Mouse (Mus musculus) heart, postnatal 0 days (tissue): ENCODE measurements around the gene Slc5a6. TPM values are rescaled to one million over a fixed set of nuclear protein-coding genes. Genes with fewer than 3 reads are reported as not detected.

Experiments used
- ATAC-seq: fragments of 200-750 bp; cut with Nextera tagmentation; 2 replicates; pipeline ENCODE4 v1.8.0; 2017; ENCODE audit warnings: low read depth, moderate number of reproducible peaks, moderate library complexity; ENCODE audit not compliant: insufficient read depth
- DNase-seq: peaks from one replicate; pipeline ENCODE4 v3.0.0-alpha.2; 2016; ENCODE audit warnings: low spot score
- H3K27ac ChIP-seq: fragments of 300-500 bp; sonication (generic); 2 replicates; pipeline ENCODE4 v1.5.1; 2014; ENCODE audit warnings: low read depth, mild to moderate bottlenecking
- H3K27me3 ChIP-seq: fragments of 300-500 bp; sonication (generic); 2 replicates; pipeline ENCODE4 v1.6.1; 2014; ENCODE audit warnings: low read length, mixed read lengths; ENCODE audit not compliant: control insufficient read depth, insufficient read depth
- H3K36me3 ChIP-seq: fragments of 300-500 bp; sonication (generic); replicated peaks from 2 replicates; pipeline ENCODE4 v1.6.1; 2014; ENCODE audit warnings: low read length, mixed read lengths; ENCODE audit not compliant: control insufficient read depth, insufficient read depth
- H3K4me1 ChIP-seq: fragments of 300-500 bp; sonication (generic); 2 replicates; pipeline ENCODE4 v1.6.1; 2014; ENCODE audit warnings: antibody characterized with exemption; ENCODE audit not compliant: control insufficient read depth, insufficient read depth
- H3K4me2 ChIP-seq: fragments of 300-500 bp; sonication (generic); 2 replicates; pipeline ENCODE4 v1.6.1; 2014; ENCODE audit warnings: low read depth, mild to moderate bottlenecking, low read length, moderate library complexity
- H3K4me3 ChIP-seq: fragments of 300-500 bp; sonication (generic); 2 replicates; pipeline ENCODE4 v1.5.1; 2014; ENCODE audit warnings: low read depth, low read length
- H3K9ac ChIP-seq: fragments of 300-500 bp; sonication (generic); replicated peaks from 2 replicates; pipeline ENCODE4 v1.6.1; 2014; ENCODE audit warnings: low read depth, low read length, mixed read lengths
- H3K9me3 ChIP-seq: fragments of 300-500 bp; sonication (generic); replicated peaks from 2 replicates; pipeline ENCODE4 v1.6.1; 2016; ENCODE audit warnings: low read length; ENCODE audit not compliant: control insufficient read depth
- CTCF ChIP-seq: IDR thresholded peaks from 2 replicates; pipeline ENCODE4 v1.5.1; 2016; ENCODE audit warnings: antibody characterized with exemption, control low read depth, low read depth
- EP300 ChIP-seq: IDR thresholded peaks from 2 replicates; pipeline ENCODE4 v1.6.1; 2016; ENCODE audit warnings: antibody characterized with exemption, low read depth
- WGBS: fragments of 180-500 bp; shearing (Covaris S2); extraction: QIAGEN DNeasy Blood & Tissue Kit; methylation state at CpG from one replicate; pipeline ENCODE4 v1.1.7; 2014; 5-methylcytosine and 5-hydroxymethylcytosine counted together
- polyA plus RNA-seq: library from polyadenylated mRNA; unstranded; fragments of >200 nt; fragmentation: Nextera tagmentation; extraction: Ambion mirVana; gene quantifications from 2 replicates; pipeline ENCODE4 v1.2.1, GENCODE M21; 2015
- total RNA-seq: library from RNA; depleted of rRNA; stranded (reverse); fragments of >200 nt; gene quantifications from 2 replicates; pipeline ENCODE4 v1.2.3, GENCODE M21; 2014; ENCODE audit warnings: low replicate concordance; rRNA removed

Slc5a6 gene
- total and polyA plus RNA-seq, 2 experiments from 2014 or later, result 5.2 to 7.7 TPM

GRCm38 (mm10) chr5:30999324-30999723, 49.4 kb downstream of the Slc5a6 start:
- no peak for TF ChIP-seq CTCF
- no peak for TF ChIP-seq EP300
- Histone ChIP-seq H3K27me3 (no peaks in the 10 kb centered on the region), H3K4me1 (no peaks in the 10 kb centered on the region), H3K36me3 (no peaks in the 10 kb centered on the region), H3K27ac (no peak overlapping the region), H3K4me2 (no peak overlapping the region), H3K4me3 (no peak overlapping the region), H3K9me3 (no peaks in the 10 kb centered on the region), H3K9ac (no peak overlapping the region)
- 78% methylated on average over 5 of the region's 5 CpGs for WGBS
- no peak for ATAC-seq
- DNase-seq, result no peak

GRCm38 (mm10) chr5:30998306-30998705, 50.4 kb downstream of the Slc5a6 start:
- Histone ChIP-seq H3K27me3 (no peaks in the 10 kb centered on the region), H3K9me3 (no peaks in the 10 kb centered on the region), H3K4me2 (no peak overlapping the region), H3K4me3 (no peak overlapping the region), H3K4me1 (no peaks in the 10 kb centered on the region), H3K36me3 (no peaks in the 10 kb centered on the region), H3K27ac (no peak overlapping the region), H3K9ac (no peak overlapping the region)
- ATAC-seq (peak; percentile 43; the same call in 1 of the 2 replicates), DNase-seq (peak; percentile 37)
- TF ChIP-seq CTCF, result peak; percentile 76
- TF ChIP-seq EP300, result no peak
- WGBS, result 33% methylated on average over 5 of the region's 5 CpGs

GRCm38 (mm10) chr5:30994910-30995635, 53.7 kb downstream of the Slc5a6 start:
- Histone ChIP-seq H3K27ac (peak overlapping the region; percentile 33; the same call in 1 of the 2 replicates), H3K36me3 (no peaks in the 10 kb centered on the region), H3K27me3 (no peaks in the 10 kb centered on the region), H3K9ac (no peak overlapping the region), H3K4me2 (no peak overlapping the region), H3K4me1 (no peaks in the 10 kb centered on the region), H3K9me3 (no peaks in the 10 kb centered on the region), H3K4me3 (no peak overlapping the region)
- DNase-seq (no peak), ATAC-seq (peak; percentile 36)
- TF ChIP-seq CTCF, result no peak
- TF ChIP-seq EP300, result no peak
- WGBS, result 28% methylated on average over 11 of the region's 11 CpGs

GRCm38 (mm10) chr5:30994074-30994473, 54.6 kb downstream of the Slc5a6 start:
- WGBS, result 70% methylated on average over 3 of the region's 3 CpGs
- Histone ChIP-seq H3K27ac (no peak overlapping the region), H3K9me3 (no peaks in the 10 kb centered on the region), H3K4me1 (no peaks in the 10 kb centered on the region), H3K4me3 (no peak overlapping the region), H3K36me3 (no peaks in the 10 kb centered on the region), H3K27me3 (no peaks in the 10 kb centered on the region), H3K4me2 (no peak overlapping the region), H3K9ac (no peak overlapping the region)
- no peak for ATAC-seq
- DNase-seq, result no peak
- TF ChIP-seq EP300, result no peak
- no peak for TF ChIP-seq CTCF

- Histone ChIP-seq H3K4me1 (no peaks in the 10 kb centered on the region), H3K27ac (no peak overlapping the region), H3K9ac (no peak overlapping the region), H3K36me3 (no peaks in the 10 kb centered on the region), H3K9me3 (no peaks in the 10 kb centered on the region), H3K4me2 (no peak overlapping the region), H3K27me3 (no peaks in the 10 kb centered on the region), H3K4me3 (no peak overlapping the region)
- 71% methylated on average over 5 of the region's 5 CpGs for WGBS
- no peak for TF ChIP-seq EP300
- ATAC-seq (no peak), DNase-seq (no peak)
Measured at GRCm38 (mm10) chr5:30992980-30993676, 55.6 kb downstream of the Slc5a6 start.

Other genes starting within 250 kb of the Slc5a6 start
- 5.3 and 11.9 TPM in 2 replicates for gene Mapre3, start 234.3 kb downstream of the Slc5a6 start, total RNA-seq
- gene Mapre3, start 234.3 kb downstream of the Slc5a6 start, polyA plus RNA-seq, result 15.8 TPM in 2 replicates
- gene Tmem214, start 180.9 kb downstream of the Slc5a6 start, total RNA-seq, result 58.8 and 70.6 TPM in 2 replicates
- gene Tmem214, start 180.9 kb downstream of the Slc5a6 start, polyA plus RNA-seq, result 48.0 and 49.6 TPM in 2 replicates
- gene Agbl5, start 160.2 kb downstream of the Slc5a6 start, total RNA-seq, result 18.1 and 28.2 TPM in 2 replicates
- gene Agbl5, start 160.2 kb downstream of the Slc5a6 start, polyA plus RNA-seq, result 4.2 and 4.9 TPM in 2 replicates
- gene Ost4, start 141.1 kb downstream of the Slc5a6 start, total RNA-seq, result 201 and 280 TPM in 2 replicates
- gene Ost4, start 141.1 kb downstream of the Slc5a6 start, polyA plus RNA-seq, result 334 and 356 TPM in 2 replicates
- gene Emilin1, start 135.5 kb downstream of the Slc5a6 start, total RNA-seq, result 63.5 and 64.5 TPM in 2 replicates
- gene Emilin1, start 135.5 kb downstream of the Slc5a6 start, polyA plus RNA-seq, result 68.3 and 70.4 TPM in 2 replicates
- gene Khk, start 127.5 kb downstream of the Slc5a6 start, total RNA-seq, result 11.8 and 15.0 TPM in 2 replicates
- 16.2 and 18.5 TPM in 2 replicates for gene Khk, start 127.5 kb downstream of the Slc5a6 start, polyA plus RNA-seq
- gene Cgref1, start 103.3 kb downstream of the Slc5a6 start, total RNA-seq, result 0.77 and 3.0 TPM in 2 replicates
- 1.1 and 1.2 TPM in 2 replicates for gene Cgref1, start 103.3 kb downstream of the Slc5a6 start, polyA plus RNA-seq
- 20.8 and 40.0 TPM in 2 replicates for gene Preb, start 88.6 kb downstream of the Slc5a6 start, total RNA-seq
- gene Preb, start 88.6 kb downstream of the Slc5a6 start, polyA plus RNA-seq, result 54.3 and 64.3 TPM in 2 replicates
- gene Tcf23, start 80.3 kb downstream of the Slc5a6 start, total RNA-seq, result not detected in 2 replicates
- 0.15 and 0.21 TPM in 2 replicates for gene Tcf23, start 80.3 kb downstream of the Slc5a6 start, polyA plus RNA-seq
- gene Atraid, start 612 bp downstream of the Slc5a6 start, total RNA-seq, result 141 and 177 TPM in 2 replicates
- 166 and 176 TPM in 2 replicates for gene Atraid, start 612 bp downstream of the Slc5a6 start, polyA plus RNA-seq
- 24.6 and 74.6 TPM in 2 replicates for gene Cad, start 5.9 kb upstream of the Slc5a6 start, total RNA-seq
- 5.4 and 5.7 TPM in 2 replicates for gene Cad, start 5.9 kb upstream of the Slc5a6 start, polyA plus RNA-seq
- not detected in 2 replicates for gene Dnajc5g, start 57.4 kb upstream of the Slc5a6 start, total RNA-seq
- gene Dnajc5g, start 57.4 kb upstream of the Slc5a6 start, polyA plus RNA-seq, result not detected in 2 replicates
- gene Slc30a3, start 59.3 kb upstream of the Slc5a6 start, total RNA-seq, result not detected in 2 replicates
- gene Slc30a3, start 59.3 kb upstream of the Slc5a6 start, polyA plus RNA-seq, result 0.08 and 0.18 TPM in 2 replicates
- gene Trim54, start 67.8 kb upstream of the Slc5a6 start, total RNA-seq, result 4.2 and 8.8 TPM in 2 replicates
- gene Trim54, start 67.8 kb upstream of the Slc5a6 start, polyA plus RNA-seq, result 16.4 and 16.5 TPM in 2 replicates
- gene Ucn, start 89.9 kb upstream of the Slc5a6 start, total RNA-seq, result not detected in 2 replicates
- not detected in 2 replicates for gene Ucn, start 89.9 kb upstream of the Slc5a6 start, polyA plus RNA-seq
- 157 and 202 TPM in 2 replicates for gene Mpv17, start 105.3 kb upstream of the Slc5a6 start, total RNA-seq
- gene Mpv17, start 105.3 kb upstream of the Slc5a6 start, polyA plus RNA-seq, result 80.1 and 83.0 TPM in 2 replicates
- gene Gm29609, start 131.0 kb upstream of the Slc5a6 start, total RNA-seq, result 6.6 and 9.9 TPM in 2 replicates
- gene Gm29609, start 131.0 kb upstream of the Slc5a6 start, polyA plus RNA-seq, result 0.80 and 1.1 TPM in 2 replicates
- 15.7 and 42.7 TPM in 2 replicates for gene Gtf3c2, start 131.2 kb upstream of the Slc5a6 start, total RNA-seq
- 18.3 and 20.5 TPM in 2 replicates for gene Gtf3c2, start 131.2 kb upstream of the Slc5a6 start, polyA plus RNA-seq
- 120 and 139 TPM in 2 replicates for gene Snx17, start 144.3 kb upstream of the Slc5a6 start, total RNA-seq
- gene Snx17, start 144.3 kb upstream of the Slc5a6 start, polyA plus RNA-seq, result 97.9 and 112 TPM in 2 replicates
- 27.1 and 36.7 TPM in 2 replicates for gene Eif2b4, start 144.5 kb upstream of the Slc5a6 start, total RNA-seq
- 60.2 and 60.7 TPM in 2 replicates for gene Eif2b4, start 144.5 kb upstream of the Slc5a6 start, polyA plus RNA-seq
- 2.9 and 30.7 TPM in 2 replicates for gene Zfp513, start 153.4 kb upstream of the Slc5a6 start, total RNA-seq
- 2.9 and 3.4 TPM in 2 replicates for gene Zfp513, start 153.4 kb upstream of the Slc5a6 start, polyA plus RNA-seq
- gene Ppm1g, start 171.8 kb upstream of the Slc5a6 start, total RNA-seq, result 48.7 and 51.7 TPM in 2 replicates
- 61.0 and 68.0 TPM in 2 replicates for gene Ppm1g, start 171.8 kb upstream of the Slc5a6 start, polyA plus RNA-seq
- 120 and 124 TPM in 2 replicates for gene Nrbp1, start 191.9 kb upstream of the Slc5a6 start, total RNA-seq
- gene Nrbp1, start 191.9 kb upstream of the Slc5a6 start, polyA plus RNA-seq, result 100 and 104 TPM in 2 replicates
- gene Gm9970, start 192.3 kb upstream of the Slc5a6 start, total RNA-seq, result not detected in 2 replicates
- 0.70 and 1.1 TPM in 2 replicates for gene Gm9970, start 192.3 kb upstream of the Slc5a6 start, polyA plus RNA-seq
- 2.0 and 2.6 TPM in 2 replicates for gene Krtcap3, start 202.8 kb upstream of the Slc5a6 start, total RNA-seq
- 1.7 and 2.7 TPM in 2 replicates for gene Krtcap3, start 202.8 kb upstream of the Slc5a6 start, polyA plus RNA-seq
- 30.3 and 40.9 TPM in 2 replicates for gene Ift172, start 242.2 kb upstream of the Slc5a6 start, total RNA-seq
- gene Ift172, start 242.2 kb upstream of the Slc5a6 start, polyA plus RNA-seq, result 14.6 and 16.5 TPM in 2 replicates
- 21.2 and 27.4 TPM in 2 replicates for gene Fndc4, start 247.2 kb upstream of the Slc5a6 start, total RNA-seq
- 5.4 and 6.2 TPM in 2 replicates for gene Fndc4, start 247.2 kb upstream of the Slc5a6 start, polyA plus RNA-seq
- 0.12 TPM in 1 of 2 replicates, not detected in the other for gene Gckr, start 248.5 kb upstream of the Slc5a6 start, total RNA-seq
- gene Gckr, start 248.5 kb upstream of the Slc5a6 start, polyA plus RNA-seq, result 0.04 TPM in 1 of 2 replicates, not detected in the other